Mouse (Mus musculus) cerebellum, postnatal 4 days (tissue): ENCODE data around the gene Dixdc1.

Experiments used
- DNase-seq, 2 experiments: peaks; one replicate each; pipeline ENCODE4 v3.0.0; 2022; ENCODE audit warnings: low spot score in 2 of 2, mixed read lengths in 1 of 2

Gene Dixdc1

DNA sequence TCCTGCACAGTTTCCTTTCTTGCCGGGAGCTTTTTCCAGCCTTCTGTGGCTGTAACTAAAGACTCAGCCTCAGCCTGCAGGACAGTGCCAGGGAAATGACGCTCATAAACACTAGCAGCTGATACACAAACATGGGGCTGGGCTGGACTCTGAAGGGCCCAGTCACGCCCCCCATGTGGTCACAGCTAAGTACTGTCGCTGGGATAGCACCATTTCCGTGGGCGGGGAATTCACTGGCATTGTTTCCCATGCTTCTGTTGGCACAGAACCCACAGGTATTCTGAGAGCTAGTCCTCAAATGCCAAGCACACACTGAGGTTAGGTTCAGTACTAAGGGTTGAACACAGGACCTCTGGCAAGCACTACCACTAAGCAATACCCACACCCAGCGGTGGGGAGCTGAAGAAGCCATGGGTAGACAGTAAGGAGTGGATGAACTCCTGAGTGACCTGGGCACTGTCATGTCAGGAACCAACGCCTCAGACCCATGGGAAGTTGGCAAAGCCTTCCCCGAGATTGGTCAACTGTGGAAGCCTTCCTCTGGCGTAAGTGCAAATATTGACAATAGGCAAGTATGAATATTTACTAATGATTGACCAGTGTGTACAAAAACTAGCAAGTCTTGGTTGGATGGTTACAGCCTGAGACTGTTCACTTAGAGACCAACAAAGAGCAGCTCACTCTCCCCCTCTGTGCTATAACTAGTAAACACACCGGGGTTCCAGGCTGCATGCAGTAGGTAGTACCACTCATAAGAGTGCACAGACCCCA is 38.2 kb downstream of the Dixdc1 start:
- DNase-seq = no peak

DNA sequence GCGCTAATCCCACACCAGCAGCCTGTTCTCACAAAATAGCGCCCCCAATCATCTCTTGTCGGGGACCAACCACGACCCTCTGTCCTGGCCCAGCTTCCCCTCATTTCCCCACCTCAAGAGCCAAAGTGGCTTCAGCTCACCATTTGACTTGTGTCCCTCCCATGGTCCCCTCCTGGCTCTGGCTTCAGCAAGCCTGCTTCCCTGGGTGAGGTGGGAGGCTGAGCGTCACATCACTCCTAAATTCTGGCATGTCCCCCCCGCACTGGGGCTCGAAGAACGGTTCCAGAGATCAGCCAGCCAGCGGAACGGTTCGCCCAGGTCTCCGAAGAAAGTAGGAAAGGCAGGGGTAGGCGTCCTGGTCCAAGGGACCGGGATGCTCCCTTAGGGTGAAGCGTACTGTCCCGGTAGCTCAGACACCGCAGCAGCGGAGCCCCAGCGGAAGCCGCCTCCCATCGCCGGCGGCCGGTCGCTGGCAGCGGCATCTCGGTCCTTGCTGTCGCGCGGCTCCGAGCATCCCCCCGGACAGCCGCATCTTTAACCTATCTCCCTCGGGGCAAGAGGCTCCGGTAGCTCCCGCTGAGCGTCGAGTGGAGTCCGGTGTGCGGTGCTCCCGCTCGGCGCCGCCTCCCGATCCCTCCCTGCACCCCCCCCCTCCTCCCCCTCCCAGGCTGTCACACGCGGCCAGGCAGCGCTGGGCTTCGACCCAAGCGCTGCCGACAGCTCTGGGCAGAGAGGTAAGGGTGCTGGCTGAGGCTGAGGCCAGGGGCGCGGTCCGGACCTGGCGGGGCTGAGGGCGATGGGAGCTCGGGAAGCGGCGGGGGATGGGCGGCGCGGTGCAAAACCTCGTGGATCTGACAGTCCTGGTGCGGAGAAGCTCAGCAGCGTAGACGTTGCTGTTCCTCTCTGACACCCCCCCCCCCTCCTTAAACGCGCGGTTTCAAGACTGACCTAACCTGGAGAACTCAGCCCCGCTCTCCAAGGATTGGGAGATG is 40.6 kb downstream of the Dixdc1 start:
- DNase-seq = peak in 1 of 2 experiments; percentile 51

DNA sequence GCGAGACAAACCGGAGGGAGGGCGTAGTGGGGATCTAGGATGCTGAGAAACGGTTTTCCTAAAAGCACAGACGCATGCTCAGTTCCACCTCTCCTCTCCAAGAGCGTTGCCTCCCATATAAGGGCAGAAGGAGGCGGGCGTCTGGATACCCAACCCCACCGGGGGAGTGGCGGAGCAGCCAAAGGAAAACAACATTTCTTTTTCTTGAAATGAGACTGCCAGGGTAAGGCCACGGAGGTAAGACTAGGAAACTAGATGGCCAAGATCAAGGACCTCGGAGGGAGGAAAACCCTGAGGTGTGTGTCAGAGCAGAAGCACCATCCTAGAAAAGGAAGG is 41.6 kb downstream of the Dixdc1 start:
- peak; percentile 30 to 56 for DNase-seq

DNA sequence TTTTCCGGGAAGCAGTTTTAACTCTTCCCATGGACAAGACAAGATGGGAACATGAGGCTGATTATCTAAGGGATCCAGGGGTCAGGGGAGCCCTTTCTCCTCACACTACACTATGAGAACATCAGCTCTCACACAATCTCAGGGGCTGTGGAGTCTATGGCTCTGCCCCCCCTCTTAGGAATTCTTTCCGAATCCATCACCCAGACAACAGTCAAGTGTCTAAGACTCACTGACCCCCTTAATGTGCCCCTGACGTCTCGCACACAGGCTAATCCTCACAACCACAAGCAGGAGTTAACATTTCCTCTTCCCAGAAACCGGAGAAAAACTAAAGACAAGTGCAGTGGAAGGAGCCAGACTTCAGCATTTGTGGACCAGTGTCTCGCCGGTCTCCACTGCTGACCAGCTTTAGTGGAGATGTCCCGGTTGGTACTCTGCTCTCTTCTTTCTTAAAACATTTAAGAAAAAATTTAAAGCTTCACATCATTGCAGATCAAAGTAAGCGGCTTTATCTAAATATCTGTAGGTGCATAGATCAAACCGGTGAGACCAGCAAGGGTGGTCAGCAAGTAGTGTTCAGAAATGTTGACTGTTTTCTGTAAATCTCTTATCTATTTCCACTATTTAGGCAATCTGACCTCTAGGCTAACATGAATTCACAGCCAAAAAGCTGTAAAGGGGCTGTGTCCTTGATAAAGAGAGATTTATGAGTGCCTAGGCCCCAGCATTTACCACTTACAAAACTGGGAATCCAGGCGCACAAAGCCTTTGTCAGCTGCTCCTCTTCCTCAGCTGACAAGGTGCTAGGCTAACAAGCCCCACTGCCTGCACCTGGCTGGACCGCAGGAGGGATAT is 42.2 kb downstream of the Dixdc1 start:
- DNase-seq = no peak

DNA sequence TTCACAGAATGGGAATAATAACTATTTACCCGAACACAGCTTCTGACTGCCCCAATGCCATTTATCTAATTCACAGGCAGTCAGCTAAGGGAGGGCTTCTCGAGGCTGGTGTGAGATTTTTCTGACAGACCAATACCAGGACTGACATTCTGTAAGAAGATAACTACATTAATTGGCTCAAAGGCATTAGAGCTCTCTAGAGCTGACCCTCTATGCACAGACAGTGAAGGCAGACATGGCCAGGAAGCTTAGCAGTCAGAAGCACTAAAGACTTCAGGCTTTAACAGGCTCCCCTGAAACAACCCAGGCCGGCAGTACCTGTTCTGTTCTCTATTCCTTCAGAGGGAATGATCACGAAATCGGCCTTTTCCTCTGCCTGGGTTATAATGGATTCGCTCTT is 44.2 kb downstream of the Dixdc1 start:
- no peak for DNase-seq

DNA sequence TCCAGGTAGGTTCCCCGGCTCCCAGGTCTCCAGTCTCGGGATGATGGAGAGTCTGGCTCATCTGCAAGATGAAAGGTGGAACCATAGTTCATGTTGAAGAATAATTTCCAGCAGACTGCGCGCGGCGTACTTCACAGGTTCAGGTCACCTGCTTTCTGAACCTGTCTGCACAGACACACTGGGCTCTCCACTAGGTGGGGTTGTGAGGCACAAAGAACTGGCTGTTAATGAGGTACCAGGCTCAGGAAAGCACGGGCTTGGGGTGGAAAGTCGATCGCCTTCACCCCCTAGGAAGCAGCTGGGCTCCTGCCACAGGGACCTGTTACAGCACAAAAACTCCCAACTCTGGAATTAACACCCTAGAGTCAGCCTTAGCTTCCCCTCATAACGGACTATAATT is 45.7 kb downstream of the Dixdc1 start:
- peak in 1 of 2 experiments; percentile 43 for DNase-seq

DNA sequence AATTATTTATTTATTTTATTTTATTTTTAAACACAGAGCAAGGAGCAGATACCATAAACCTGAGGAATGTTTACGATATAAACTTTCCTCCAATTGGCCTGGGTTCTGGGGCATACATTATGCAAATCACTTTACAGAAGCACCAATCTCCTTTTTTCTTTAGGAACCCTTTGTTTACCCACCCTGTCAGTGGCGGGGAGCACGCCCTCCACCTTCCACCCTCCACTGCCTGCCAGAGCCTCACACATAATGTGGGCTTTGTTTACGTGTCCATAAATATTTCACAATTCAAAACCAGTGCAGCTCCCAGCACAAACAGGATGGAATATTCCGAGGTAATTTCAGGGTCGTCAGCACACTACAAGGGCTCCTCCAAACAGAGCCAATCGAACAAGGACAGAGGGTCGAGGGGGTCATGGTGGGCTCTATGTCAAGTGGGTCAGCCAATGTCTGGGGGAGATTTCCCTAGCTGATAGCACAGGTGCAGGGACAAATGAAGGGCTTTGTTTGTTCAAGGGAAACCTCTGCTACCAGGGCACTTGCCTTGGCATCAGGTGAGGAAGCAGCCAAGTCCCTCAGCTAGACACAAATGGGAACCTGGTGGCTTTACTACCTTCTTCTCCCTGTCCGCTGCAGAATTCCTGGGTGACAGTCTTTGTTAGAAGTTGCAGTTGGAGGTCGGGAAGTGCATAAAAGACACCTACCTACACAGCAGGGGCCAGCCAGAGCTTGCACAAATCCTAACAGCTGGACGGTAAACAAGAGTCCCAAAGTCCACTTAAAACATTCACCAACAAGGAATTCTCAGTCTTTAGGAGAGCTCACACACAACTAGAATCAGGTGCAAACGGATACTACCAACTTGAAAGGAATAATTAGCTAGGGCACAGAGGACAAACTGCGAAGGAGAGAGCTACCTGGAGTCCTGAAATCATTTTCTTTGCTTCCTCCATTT is 46.4 kb downstream of the Dixdc1 start:
- DNase-seq = no peak

DNA sequence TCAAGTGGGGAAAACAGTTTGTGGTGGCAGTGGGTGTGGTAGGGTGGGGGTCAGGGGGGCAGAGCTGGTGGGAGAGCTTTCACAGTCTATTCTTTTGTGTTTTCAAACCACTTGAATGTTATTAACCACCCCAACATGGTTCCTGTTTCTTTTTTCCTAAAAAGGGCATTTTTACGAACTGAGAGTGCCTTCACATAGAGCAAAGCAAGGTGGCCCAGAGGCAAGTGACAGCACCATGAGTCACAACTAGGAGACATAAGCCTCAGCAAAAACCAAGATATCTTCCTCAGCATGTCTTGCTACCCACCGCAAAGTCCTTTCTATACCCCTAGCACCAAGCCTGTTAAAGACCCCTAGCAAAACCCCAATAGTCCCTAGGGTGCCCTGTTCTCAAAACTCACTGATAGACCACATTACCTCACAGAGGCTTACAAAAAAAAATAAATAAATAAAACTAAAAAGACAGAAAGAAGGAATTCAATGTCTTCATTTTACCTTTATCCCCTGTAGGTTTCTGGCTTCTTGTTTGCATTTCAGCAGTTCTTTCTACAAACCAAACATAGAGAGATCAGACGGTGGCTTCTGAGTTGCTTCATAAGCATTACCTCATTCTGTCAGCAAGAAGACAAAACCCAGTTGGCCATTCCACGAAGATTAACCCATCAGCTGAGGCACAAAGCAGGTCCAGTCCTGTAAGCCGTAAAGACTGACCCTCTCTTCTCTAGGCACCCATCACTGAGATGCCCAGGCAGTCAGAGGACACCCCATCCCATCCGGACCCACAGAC is 52.3 kb downstream of the Dixdc1 start:
- DNase-seq = no peak

DNA sequence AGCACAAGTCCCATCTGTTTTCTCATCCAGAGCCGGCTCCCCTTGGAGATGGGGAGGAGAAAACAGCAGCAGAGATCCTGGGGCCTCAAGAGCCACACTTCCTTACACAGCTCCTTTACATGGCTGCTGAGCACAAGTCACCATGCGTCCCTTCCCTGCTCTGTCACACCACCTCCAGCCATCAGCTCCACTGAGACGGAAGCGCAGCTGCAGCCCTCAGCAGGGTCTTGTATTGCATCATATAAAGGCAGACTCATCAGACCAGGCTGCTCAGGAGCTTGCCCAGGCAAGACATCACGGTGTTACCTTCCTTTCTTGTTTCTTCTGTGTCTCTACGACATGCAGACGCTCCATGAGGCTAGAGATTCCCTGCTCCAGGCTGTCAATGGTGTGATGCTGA is 57.6 kb downstream of the Dixdc1 start:
- DNase-seq = no peak

DNA sequence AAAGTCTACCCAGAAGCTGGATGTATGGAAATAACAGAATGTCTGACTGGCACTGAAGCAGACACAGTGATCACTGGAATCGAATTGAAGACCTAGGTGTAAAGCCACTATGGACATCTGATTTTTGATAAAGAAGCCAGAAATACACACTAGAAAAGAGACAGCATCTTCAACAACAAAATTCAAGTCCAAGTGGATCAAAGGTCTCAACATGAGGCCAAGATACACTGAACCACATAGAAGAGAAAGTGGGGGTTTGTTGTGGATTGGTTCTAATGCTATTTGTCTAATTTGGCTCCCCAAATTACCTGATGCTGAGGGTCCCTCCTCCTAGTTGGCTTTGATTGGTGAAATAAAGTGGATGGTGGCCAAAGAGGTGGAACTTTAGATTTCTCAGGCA is 59.9 kb downstream of the Dixdc1 start:
- DNase-seq = no peak

DNA sequence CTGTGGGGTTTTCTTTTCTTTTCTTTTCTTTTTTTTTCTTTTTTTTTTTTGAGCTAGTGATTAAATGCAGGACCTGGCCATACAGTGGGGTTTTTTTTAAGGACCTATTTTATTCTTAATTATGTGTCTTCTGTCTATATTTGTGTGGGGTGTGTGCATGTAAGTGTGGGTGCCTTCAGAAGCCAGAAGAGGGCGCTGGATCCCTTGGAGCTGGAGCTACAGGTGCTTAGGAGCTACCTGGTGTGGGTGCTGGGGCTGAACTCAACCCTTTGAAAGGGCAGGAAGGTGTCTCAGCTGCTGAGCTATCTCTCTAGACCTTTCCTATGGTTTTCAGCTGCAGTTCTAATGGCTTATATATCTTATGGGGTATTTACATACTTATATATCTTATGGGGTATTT is 64.5 kb downstream of the Dixdc1 start:
- no peak for DNase-seq

DNA sequence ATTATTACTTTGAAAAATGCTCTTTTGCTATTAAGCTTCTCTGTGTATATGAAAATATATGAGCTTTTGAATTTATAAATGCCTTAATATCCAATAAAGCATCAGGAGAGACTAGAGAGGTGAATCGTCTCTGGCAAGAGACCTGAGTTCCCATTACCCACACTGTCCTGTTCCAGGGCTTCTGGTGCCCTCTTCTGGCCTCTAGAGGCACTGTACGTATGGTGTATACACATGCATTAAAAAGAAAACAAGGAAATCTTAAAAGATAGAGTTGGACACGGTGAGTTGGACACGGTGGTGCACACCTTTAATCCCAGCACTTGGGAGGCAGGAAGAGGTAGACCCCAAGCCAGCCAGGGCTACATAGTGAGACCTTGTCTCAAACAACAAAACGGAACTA is 68.6 kb downstream of the Dixdc1 start:
- peak in 1 of 2 experiments; percentile 44 for DNase-seq

DNA sequence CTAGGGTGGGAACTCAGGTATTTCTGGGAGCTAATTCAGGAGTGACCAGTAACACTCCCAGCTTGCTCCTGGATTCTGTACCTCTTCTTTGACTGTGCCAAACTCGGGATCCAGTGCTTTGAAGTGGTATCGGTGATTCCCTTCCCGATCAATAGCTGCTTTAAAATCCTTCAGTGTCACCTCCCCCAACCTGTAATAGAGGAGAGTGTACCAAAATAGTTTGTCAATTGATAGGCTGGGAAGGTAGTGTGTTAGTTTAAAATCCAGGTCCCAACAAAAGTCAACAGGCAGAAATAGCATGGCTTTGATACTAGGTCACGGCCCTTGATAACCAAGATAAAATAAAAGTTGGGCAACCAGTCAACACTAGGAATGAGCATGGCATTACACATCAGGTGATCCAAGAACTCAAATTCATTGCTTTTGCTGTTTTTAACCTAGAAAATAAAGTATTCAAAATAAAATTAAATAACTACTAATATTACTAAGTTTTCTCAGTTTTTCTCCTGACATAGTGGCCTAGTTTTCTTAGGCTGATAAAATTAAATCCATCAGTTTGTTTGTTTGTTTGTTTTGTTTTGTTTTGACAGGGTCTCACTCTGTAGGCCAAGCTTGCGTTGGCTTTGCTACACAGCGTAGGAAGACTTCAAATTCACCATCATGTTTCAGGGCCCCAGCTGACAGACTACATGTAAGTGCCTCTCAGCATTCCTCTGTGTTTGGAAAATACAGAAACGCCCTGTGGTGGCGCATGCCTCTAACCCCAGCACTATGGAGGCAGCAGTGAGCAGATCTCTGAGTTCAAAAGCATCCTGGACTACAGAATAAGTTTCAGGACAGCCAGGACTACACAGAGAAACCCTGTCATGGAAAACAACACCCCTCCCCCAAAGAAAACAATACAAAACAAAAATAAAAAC is 71.5 kb downstream of the Dixdc1 start:
- no peak for DNase-seq

DNA sequence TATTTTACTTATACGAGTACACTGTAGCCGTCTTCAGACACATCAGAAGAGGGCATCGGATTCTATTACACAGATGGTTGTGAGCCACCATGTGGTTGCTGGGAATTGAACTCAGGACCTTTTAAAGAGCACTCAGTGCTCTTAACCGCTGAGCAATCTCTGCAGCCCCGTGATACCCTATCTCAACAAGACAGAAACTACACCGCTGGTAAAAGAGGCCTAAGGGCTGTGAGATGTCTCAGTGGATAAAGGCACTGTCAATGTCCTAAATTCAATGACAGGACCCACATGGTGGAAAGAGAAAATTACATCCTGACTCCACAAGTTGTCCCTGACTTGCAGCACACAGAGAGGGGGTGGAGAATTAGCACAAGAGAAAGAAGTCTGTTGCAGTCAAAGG is 72.9 kb downstream of the Dixdc1 start:
- DNase-seq = no peak

DNA sequence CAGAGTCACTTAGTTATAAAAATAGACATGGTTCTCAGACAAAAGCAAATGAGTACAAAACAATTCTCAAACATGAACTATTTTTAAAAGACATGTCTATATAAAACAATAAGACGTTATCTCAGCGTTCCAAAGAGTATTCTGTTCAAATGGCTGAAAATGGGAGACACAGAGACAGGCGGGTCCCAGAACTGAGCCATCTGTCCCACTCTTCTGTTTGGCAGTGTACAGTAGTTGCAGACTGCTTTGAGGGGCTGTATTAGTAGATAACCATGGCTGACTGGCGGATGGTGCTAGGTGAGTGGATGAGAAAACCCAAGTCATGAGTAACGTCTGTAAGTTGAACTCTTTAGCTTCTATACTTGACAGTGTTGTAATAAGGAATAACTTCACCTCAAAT is 74.5 kb downstream of the Dixdc1 start:
- no peak for DNase-seq

DNA sequence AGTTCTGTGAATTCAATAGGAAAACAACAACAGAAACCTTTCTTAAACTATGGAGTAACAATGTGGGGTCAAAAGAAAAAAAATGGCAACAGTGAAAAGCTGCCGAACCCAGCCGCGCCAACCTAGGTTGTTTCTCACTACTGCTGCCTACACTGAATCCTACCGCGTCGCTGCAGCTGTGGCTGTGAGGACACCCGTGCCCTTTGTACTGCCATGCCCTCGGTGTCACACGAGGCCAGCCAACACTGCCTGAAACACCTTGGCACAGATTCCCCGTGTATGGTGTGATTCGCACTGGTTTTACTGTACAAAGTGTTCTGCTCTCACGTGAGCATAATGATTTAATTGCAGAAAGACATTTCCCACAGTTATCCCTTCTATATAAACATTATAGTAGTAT is 78.9 kb downstream of the Dixdc1 start:
- peak in 1 of 2 experiments; percentile 9 for DNase-seq

DNA sequence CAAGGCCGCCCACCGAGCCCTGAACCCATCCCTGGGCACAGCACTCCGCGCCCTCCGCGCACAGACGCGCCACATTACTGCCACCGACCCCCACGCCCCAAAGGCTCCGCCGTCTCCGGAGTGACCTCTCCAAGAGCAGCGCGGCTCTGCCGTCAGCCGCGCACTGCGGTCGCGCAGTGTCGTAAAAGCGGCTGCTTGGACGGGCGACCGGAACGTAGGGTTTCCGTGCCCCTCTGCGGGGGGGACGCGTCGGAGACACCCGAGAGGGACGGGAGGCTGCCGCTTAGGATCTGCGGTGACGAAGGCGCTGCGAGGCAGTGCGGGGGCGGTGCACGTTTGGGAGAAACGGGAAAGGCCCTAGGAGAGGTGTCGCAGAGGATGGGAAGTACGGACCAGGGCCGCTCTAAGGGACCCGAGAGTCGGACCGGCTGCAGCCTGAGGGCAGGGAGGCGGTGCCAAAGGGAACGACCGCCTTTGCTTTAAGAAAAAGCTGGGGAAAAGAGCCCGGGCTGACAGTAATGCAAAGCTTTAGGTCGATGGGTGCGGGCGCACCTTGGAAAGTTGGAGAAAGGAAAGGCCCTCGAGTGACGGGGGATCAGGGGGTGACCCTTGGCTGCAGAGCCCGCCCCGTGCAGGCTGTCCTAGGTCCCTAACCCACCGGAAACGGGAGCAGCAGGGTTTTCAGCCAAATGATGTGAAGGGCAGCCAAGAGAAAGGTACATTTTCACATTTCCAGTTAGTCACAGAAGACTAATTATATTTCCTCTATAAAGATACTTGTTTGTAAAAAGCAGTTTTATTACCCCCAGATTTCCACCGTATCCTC is 79.7 kb downstream of the Dixdc1 start, which contains the start of gene Dlat:
TSS of gene Dlat (minus strand) at position 389 of the 826 bp plus-strand sequence.
- peak; percentile 64 to 81 for DNase-seq

DNA sequence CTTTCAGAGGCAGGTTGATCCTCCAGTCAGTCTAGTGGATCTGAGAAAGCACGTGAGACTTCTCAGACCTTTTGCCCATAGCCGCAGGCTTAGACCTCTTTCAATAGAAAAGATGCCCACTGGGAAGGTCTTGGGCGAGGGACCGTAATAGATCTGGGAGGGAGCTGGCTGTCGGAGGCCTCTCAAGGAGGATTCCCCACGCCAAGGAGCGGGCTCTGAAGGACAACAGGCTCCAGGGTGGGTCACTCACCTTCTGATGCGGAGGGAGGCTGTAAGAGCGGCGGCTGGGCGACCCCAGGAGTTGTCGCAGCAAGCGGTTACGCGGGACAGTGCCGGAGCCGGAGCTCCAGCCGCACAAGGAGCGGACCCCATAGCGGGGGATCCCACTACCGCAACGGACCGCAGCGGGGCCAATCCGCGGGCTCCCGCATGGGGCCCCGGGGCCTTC is 80.4 kb downstream of the Dixdc1 start:
- no peak for DNase-seq
